Mouse (Mus musculus) cortical plate, adult 2 months (tissue): ENCODE results near the gene 2310011J03Rik.

Source experiments
- CTCF ChIP-seq: fragments of 200-500 bp; IDR thresholded peaks from 2 replicates; pipeline ENCODE4 v1.5.1; 2011; ENCODE audit warnings: mild to moderate bottlenecking, control low read depth, low read length; ENCODE audit not compliant: insufficient read depth; ENCODE audit errors: extremely low read depth
- POLR2A ChIP-seq: fragments of 200-500 bp; IDR thresholded peaks from 2 replicates; pipeline ENCODE4 v1.6.1; 2011; ENCODE audit warnings: mild to moderate bottlenecking, low read length, control low read depth; ENCODE audit not compliant: insufficient read depth; ENCODE audit errors: extremely low read depth

DNA sequence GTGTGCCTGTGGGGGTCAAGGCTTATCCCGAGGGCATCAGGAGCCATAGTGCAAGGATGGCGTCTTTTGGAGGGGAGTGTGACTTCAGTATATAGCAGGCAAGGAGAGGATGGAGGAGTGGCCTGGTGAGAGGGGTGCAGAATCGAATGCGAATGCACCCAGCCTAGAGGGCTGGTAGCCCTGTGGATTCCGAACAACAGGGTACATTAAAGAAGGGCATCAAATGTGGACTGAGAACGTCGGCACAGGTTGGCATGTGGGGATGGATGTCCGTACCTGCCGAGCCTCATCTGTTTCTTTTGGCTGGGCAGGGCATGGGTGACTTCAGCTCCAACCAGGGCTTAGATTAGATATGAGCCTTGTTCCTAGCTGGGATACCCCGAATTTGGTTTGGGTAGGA is 20.5 kb downstream of the 2310011J03Rik start:
- no peak for TF ChIP-seq POLR2A
- TF ChIP-seq CTCF: no peak
